ENCODE assay signal across 43 mouse cellular contexts in genomic region chr7:109783281-109783680, GRCm38 (mm10). TPM values are rescaled to one million over a fixed set of nuclear protein-coding genes. Genes with fewer than 3 reads are reported as not detected.
A peak's percentile ranks its signal among the peaks of the same experiment; 100 is the strongest.
DNase-seq lines count a peak whose midpoint lies in the region; ATAC-seq lines count a peak whose summit lies in the region.
"Had no signal": no experiment of that assay in that cellular context is flagged by ENCODE, and none has a peak within 500 bp of the region (broad histone marks: within the 10 kb centered on the region; RNA-seq: fewer than 3 reads in every experiment).

No protein-coding gene starts in this region.

- no peak overlapping the region for H3K4me3 ChIP-seq in forebrain, embryonic 14.5 days (ENCODE audit: low read depth, low read length)
- H3K4me3 ChIP-seq in forebrain, embryonic 10.5 days = no peak overlapping the region
- H3K4me3 ChIP-seq: heart, embryonic 10.5 days; heart, embryonic 15.5 days; intestine, embryonic 15.5 days; layer of hippocampus, adult 2 months; left cerebral cortex, adult 2 months; liver, embryonic 12.5 days; midbrain, embryonic 15.5 days; myocyte; neural tube, embryonic 13.5 days had no signal

- H3K9me3 ChIP-seq in forebrain, embryonic 14.5 days (replicated peaks; ENCODE audit: control insufficient read depth, low read length) = no peaks in the 10 kb centered on the region
- H3K9me3 ChIP-seq in forebrain, embryonic 10.5 days = no peaks in the 10 kb centered on the region
- H3K9me3 ChIP-seq: heart, embryonic 10.5 days; heart, embryonic 15.5 days; intestine, embryonic 15.5 days; liver, embryonic 12.5 days; midbrain, embryonic 15.5 days; neural tube, embryonic 13.5 days had no signal

- intact Hi-C loops in left cerebral cortex, postnatal 4 days (cut with DNase I) = no loop called here
- intact Hi-C loops in left cerebral cortex, postnatal 14 days (cut with DNase I) = no loop called here

- no peak overlapping the region for H3K4me2 ChIP-seq in forebrain, embryonic 14.5 days (ENCODE audit: low read length)
- H3K4me2 ChIP-seq: heart, embryonic 15.5 days; hindbrain, embryonic 14.5 days; intestine, embryonic 15.5 days; liver, embryonic 12.5 days; midbrain, embryonic 15.5 days had no signal

- peaks cover 4% of the 10 kb centered on the region; the same call in 1 of the 2 replicates for H3K4me1 ChIP-seq in forebrain, embryonic 14.5 days (ENCODE audit: control insufficient read depth, insufficient read depth, low read length)
- H3K4me1 ChIP-seq in forebrain, embryonic 10.5 days = peaks cover 14% of the 10 kb centered on the region

- H3K27me3 ChIP-seq in forebrain, embryonic 14.5 days (replicated peaks; ENCODE audit: control insufficient read depth, insufficient read depth, low read length) = peaks cover 23% of the 10 kb centered on the region
- peaks cover 63% of the 10 kb centered on the region for H3K27me3 ChIP-seq in forebrain, embryonic 10.5 days (ENCODE audit: poor library complexity, severe bottlenecking)
- H3K27me3 ChIP-seq: CH12.LX had no signal

- peak; percentile 53; the same call in 1 of the 2 replicates for ATAC-seq in forebrain, embryonic 14.5 days
- ATAC-seq: activated CD4-positive, CD25-positive, alpha-beta regulatory T cell, adult 4 months; intestine, embryonic 15.5 days; liver, embryonic 12.5 days; liver, postnatal 0 days; lung, postnatal 0 days; midbrain, embryonic 15.5 days had no signal

- no peaks in the 10 kb centered on the region for H3K36me3 ChIP-seq in forebrain, embryonic 14.5 days (ENCODE audit: control insufficient read depth, insufficient read depth, low read length)
- no peaks in the 10 kb centered on the region for H3K36me3 ChIP-seq in forebrain, embryonic 10.5 days (replicated peaks)
- H3K36me3 ChIP-seq: heart, embryonic 10.5 days; heart, embryonic 15.5 days; intestine, embryonic 15.5 days; liver, embryonic 12.5 days; midbrain, embryonic 15.5 days; neural tube, embryonic 13.5 days had no signal

- no peak overlapping the region for H3K9ac ChIP-seq in forebrain, embryonic 14.5 days (ENCODE audit: low read length)
- H3K9ac ChIP-seq: heart, embryonic 15.5 days; hindbrain, embryonic 14.5 days; intestine, embryonic 15.5 days; liver, embryonic 12.5 days; liver, postnatal 0 days; midbrain, embryonic 15.5 days; neural tube, embryonic 13.5 days had no signal

- H3K27ac ChIP-seq in forebrain, embryonic 14.5 days (ENCODE audit: low read depth, low read length) = no peak overlapping the region
- H3K27ac ChIP-seq in forebrain, embryonic 10.5 days = no peak overlapping the region
- H3K27ac ChIP-seq: heart, embryonic 10.5 days; heart, embryonic 15.5 days; hindbrain, embryonic 14.5 days; intestine, embryonic 15.5 days; layer of hippocampus, adult 2 months; left cerebral cortex, adult 2 months; liver, embryonic 12.5 days; macrophage; midbrain, embryonic 15.5 days; neural tube, embryonic 13.5 days had no signal

- peak; percentile 56 to 75 for DNase-seq in cerebellum, postnatal 10 days
- no peak for DNase-seq in cerebellum, adult 11 months
- peak; percentile 42 for DNase-seq in forebrain, embryonic 14.5 days (ENCODE audit: low spot score)
- no peak for DNase-seq in forebrain, embryonic 10.5 days (ENCODE audit: extremely low spot score, low spot score)
- DNase-seq in left cerebral cortex, postnatal 4 days = peak; percentile 60
- no peak for DNase-seq in left cerebral cortex, postnatal 14 days (ENCODE audit: low spot score in 2 of 2)
- DNase-seq in retina, postnatal 1 day = peak; percentile 16
- DNase-seq in retina, embryonic 14.5 days (ENCODE audit: low spot score) = no peak
- DNase-seq: adrenal gland, adult 2 months; adrenal gland, postnatal 36 days; cerebellum, adult 9-11 months; gastrocnemius, postnatal 25 days; heart, adult 11 months; kidney, adult 2 months; kidney, postnatal 36 days; liver, postnatal 0 days; thymus, postnatal 25 days had no signal

- 29% methylated on average over 7 of the region's 7 CpGs for WGBS in forebrain, embryonic 14.5 days
- 67% methylated on average over 7 of the region's 7 CpGs for WGBS in forebrain, embryonic 10.5 days

RNA-seq across cellular contexts. Expression of gene Nrip3, which starts 1.5 kb away (rescaled TPM):
- 4.5 and 6.8 TPM in 2 replicates for polyA plus RNA-seq in forebrain, embryonic 14.5 days (2014; fragmentation: Nextera tagmentation; extraction: Ambion mirVana)
- polyA plus RNA-seq in forebrain, embryonic 10.5 days (2016; fragmentation: Nextera tagmentation; extraction: Ambion mirVana) = 0.56 and 0.87 TPM in 2 replicates
- 10 to 100 TPM; 30.9 to 36.1 TPM for total RNA-seq in left cerebral cortex, postnatal 4 days (2021)
- total RNA-seq in left cerebral cortex, postnatal 14 days (2021) = 10 to 100 TPM; 87.2 to 87.8 TPM
- total RNA-seq: megakaryocyte-erythroid progenitor cell, adult 5-6 weeks had no signal
- polyA plus RNA-seq: C2C12, macrophage had no signal

RNA-seq across cellular contexts. Expression of gene Tmem9b, which starts 30.6 kb away (rescaled TPM):
- 115 and 117 TPM in 2 replicates for polyA plus RNA-seq in forebrain, embryonic 14.5 days (2014; fragmentation: Nextera tagmentation; extraction: Ambion mirVana)
- polyA plus RNA-seq in forebrain, embryonic 10.5 days (2016; fragmentation: Nextera tagmentation; extraction: Ambion mirVana) = 31.1 and 34.5 TPM in 2 replicates
- total RNA-seq in left cerebral cortex, postnatal 4 days (2021) = 10 to 100 TPM; 51.0 to 57.8 TPM
- total RNA-seq in left cerebral cortex, postnatal 14 days (2021) = 10 to 100 TPM; 81.0 to 81.5 TPM

RNA-seq across cellular contexts. Expression of gene Ascl3, which starts 51.8 kb away (rescaled TPM):
- polyA plus RNA-seq in forebrain, embryonic 14.5 days (2014; fragmentation: Nextera tagmentation; extraction: Ambion mirVana) = not detected in 2 replicates
- not detected in 2 replicates for polyA plus RNA-seq in forebrain, embryonic 10.5 days (2016; fragmentation: Nextera tagmentation; extraction: Ambion mirVana)
- total RNA-seq in left cerebral cortex, postnatal 4 days (2021) = not detected
- not detected for total RNA-seq in left cerebral cortex, postnatal 14 days (2021)
- total RNA-seq: adrenal gland, adult 2 months; adrenal gland, postnatal 36 days; CH12.LX; ES-E14; gastrocnemius, adult 18-20 months; gastrocnemius, postnatal 25 days; heart, postnatal 25 days; layer of hippocampus, adult 2 months; layer of hippocampus, postnatal 14 days; left cerebral cortex, adult 2 months; left cerebral cortex, postnatal 36 days; megakaryocyte-erythroid progenitor cell, adult 5-6 weeks had no signal
- polyA plus RNA-seq: activated CD4-positive, CD25-positive, alpha-beta regulatory T cell, adult 4 months; embryonic facial prominence, embryonic 11.5 days; heart, embryonic 10.5 days; heart, embryonic 15.5 days; hindbrain, embryonic 14.5 days; intestine, embryonic 15.5 days; kidney, embryonic 16.5 days; limb, embryonic 14.5 days; liver, embryonic 12.5 days; liver, postnatal 0 days; macrophage; stomach, embryonic 14.5 days had no signal

RNA-seq across cellular contexts. Expression of gene BC051019, which starts 59.6 kb away (rescaled TPM):
- 0.26 and 0.55 TPM in 2 replicates for polyA plus RNA-seq in forebrain, embryonic 14.5 days (2014; fragmentation: Nextera tagmentation; extraction: Ambion mirVana)
- polyA plus RNA-seq in forebrain, embryonic 10.5 days (2016; fragmentation: Nextera tagmentation; extraction: Ambion mirVana) = 0.20 and 0.25 TPM in 2 replicates
- under 1 TPM in 1 of 2 experiments, not detected in 1; 0.22 TPM for total RNA-seq in left cerebral cortex, postnatal 4 days (2021)
- not detected for total RNA-seq in left cerebral cortex, postnatal 14 days (2021)
- total RNA-seq: adrenal gland, adult 2 months; adrenal gland, postnatal 36 days; gastrocnemius, adult 18-20 months; gastrocnemius, postnatal 25 days; heart, postnatal 25 days; left cerebral cortex, adult 2 months; left cerebral cortex, postnatal 36 days; megakaryocyte-erythroid progenitor cell, adult 5-6 weeks had no signal
- polyA plus RNA-seq: adrenal gland, adult 2 months; embryonic facial prominence, embryonic 11.5 days; heart, embryonic 10.5 days; macrophage; small intestine, adult 2 months had no signal

Comparison
In these comparisons a context has a peak if more than half of its experiments do, and no peak if none do; other contexts are left out.
1. DNase-seq: peak in cerebellum, postnatal 10 days (2 of 2), forebrain, embryonic 14.5 days (single experiment), left cerebral cortex, postnatal 4 days (single experiment) and retina, postnatal 1 day (single experiment); none in cerebellum, adult 11 months (single experiment), forebrain, embryonic 10.5 days (single experiment), left cerebral cortex, postnatal 14 days (0 of 2) and retina, embryonic 14.5 days (single experiment).